Mouse (Mus musculus) c-Kit-positive CD71-positive TER-119-negative erythroid progenitor cells, embryonic 14.5 days (primary cell): ENCODE results near the gene Rtp4.
A peak's percentile ranks its signal among the peaks of the same experiment; 100 is the strongest.

Source experiments
- DNase-seq: peaks from one replicate; pipeline ENCODE4 v3.0.0-alpha.2; 2013; ENCODE audit warnings: low read depth

The Rtp4 gene

DNA sequence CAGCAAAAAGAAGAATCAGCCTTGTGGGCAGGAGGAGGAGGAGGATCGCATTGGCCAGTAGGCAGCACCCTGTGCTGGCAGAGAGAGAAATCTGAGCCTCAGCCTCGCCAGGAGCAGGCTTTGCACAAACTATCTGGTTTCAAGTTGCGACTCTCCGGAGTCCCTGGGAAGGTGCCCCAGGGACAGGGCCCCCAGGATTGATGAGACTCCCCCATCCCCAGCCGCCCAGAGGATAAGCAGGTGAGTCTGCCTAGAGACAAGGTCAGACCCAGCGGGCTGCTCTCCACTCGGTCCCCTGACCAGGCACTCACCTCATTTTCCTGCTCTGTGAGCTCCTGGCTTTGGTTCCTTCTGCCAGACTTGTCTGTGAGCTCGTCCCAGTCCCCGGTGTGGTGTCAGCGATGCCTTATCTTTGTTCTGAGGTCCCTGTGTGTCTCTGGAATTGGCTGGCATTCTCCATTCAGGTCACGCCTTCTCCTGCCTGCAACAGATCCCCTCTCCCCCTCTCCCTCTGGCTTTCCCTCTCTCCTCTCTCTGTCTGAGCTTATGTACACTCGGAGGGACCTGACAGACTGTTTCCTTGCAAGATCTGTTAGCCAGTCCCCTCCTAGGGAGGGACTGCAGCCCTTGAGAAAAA lies at the start of gene Rtp4, which contains the start of gene Masp1:
Rtp4 (plus strand) TSS at position 57 of the 637 bp plus-strand sequence.
Masp1 (minus strand) TSS at position 581 of the 637 bp plus-strand sequence.
- no peak for DNase-seq

DNA sequence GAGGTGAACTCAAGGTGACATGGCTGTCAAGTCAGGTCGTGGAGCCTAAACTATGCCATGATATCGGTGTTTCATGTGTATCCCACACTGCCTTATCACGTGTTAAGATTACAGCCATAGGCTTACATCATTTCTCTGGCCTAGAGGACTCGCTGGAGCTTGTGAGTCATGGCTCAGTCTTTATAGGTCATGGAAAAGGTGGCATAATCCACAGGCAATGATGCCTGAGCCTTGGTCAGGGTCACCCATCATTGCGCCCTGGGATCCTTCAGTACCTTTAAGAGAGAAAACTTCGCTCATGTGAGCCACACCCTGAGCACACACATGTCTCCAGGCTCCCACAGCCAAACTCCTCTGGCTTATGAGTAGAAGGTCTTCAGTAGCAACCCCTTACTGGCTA lies 48.5 kb upstream of the Rtp4 start:
- no peak for DNase-seq

DNA sequence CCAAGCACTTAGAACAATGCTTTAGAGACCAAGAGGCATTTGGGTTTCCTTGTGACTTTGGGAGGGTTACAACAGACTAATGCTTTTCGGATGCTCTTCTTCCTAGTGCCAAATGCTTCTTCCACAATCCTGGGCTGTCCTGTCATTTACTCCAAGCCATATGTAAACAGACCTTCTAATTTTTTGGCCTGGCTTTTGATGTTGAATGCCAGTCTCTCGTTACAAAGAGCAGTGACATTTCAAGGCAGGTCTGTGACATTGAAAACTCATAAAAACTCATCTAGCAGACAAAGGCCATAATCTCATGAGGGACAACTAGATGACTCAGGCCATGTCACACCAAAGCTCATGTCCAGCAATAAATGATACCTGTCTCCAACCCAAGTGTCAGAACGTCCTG lies 48.0 kb upstream of the Rtp4 start:
- DNase-seq, result no peak

DNA sequence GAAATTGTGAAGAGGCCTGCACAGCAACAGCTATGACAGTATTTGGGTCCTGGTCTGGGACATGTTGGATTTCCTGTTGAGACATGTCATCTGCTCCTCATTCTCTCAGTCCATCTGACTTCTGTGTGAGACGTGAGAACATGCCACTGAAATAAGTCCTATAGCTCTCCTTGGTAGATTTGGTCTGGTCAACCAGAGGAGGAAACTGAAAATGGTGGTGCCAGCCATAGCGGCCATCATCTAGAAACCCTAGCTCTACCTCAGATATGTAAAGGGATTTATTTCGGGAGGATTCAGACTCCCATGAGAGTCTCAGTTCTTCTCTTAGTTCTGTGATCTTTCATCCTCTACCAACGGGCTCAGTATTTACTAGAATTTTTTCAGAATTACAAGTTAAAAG lies 44.4 kb upstream of the Rtp4 start:
- DNase-seq, result no peak

DNA sequence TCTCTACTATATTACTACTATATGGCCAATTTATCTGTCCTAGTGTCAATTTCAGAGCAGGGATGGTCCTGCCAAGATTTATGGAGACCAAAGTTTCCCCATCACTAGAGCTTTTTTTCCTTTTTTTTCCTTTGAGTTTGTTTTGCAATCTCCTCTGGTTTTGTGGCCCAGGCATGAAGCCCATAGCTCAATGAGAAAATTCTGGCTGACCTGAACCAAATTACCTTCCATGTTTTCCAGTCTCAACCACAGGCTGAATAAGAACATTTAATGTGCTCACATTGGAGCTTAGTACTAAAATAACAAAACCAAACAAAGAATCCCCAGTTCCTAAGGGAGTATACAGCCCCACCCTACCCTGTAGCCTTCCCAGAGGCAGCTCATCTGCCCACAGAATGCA lies 43.5 kb upstream of the Rtp4 start:
- DNase-seq, result no peak

DNA sequence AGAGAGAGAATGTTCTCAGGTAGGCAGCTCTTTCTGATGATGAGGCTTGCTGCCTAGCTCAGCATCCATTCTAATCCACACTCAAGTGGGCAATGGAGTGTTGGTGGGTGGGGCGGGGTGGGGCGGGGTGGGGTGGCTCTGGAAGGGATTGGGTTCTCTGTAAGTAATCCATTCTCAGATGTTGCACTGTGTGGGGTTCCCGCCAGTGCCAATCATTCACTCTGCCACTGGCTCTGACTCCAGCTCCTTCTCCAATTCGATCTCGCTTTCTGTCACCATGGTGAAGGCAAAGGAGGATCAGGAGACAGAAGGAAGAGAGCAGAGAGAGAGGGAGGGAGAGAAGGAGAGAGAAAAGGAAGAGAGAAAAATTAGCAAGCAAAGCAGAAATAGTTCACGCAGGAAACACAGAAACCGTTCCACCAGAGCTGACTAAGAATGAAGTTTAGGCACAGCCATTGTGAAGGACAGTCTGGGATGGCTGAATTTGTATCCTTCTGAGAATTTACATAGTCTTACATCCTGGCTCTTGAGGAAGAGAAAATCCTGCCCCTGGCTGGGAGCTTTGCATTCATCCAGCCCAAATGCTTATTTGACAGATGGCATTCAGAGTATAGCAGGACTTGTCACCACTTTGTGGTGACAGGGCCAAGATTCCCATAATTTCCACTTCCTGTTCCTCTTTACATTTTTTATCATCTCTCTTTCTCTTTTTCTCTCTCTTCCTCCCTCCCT lies 40.1 kb upstream of the Rtp4 start:
- no peak for DNase-seq

DNA sequence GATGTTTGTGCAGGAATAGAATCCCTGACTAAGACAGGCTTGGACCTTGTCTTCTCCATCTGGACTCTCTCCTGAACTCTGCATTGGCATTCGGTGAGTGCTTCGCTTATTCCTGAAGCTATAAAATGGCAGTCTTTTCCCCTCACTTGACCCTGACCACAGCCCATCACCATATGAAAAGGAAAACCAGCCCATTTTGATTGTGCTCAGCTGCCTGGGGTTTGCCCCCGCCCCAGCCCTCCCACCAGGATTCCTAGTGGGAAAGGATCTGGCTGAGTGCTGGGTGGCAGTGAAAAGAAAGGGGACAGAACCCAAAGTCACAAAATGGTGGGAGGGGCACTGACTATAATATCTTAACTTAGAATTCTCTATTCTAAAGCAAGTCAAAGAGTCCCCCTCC lies 37.9 kb upstream of the Rtp4 start:
- DNase-seq, result no peak

DNA sequence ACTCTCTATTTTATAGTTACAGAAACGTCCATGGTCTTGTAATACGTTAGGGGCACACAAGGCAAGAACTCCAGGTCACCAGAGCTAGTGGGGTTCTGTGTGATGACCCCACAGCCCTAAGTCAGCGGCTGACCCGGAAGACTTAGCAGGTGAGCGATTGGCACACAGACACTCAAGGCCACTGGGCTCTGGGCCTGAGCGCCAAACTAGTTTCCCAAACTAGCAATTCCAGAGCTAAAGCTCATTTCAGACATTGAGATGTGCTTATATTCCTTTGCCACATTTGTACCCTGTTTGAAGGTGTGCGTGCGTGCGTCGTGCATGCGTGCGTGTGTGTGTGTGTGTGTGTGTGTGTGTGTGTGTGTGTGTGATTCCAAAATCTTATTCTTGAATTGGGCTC lies 37.2 kb upstream of the Rtp4 start:
- no peak for DNase-seq

DNA sequence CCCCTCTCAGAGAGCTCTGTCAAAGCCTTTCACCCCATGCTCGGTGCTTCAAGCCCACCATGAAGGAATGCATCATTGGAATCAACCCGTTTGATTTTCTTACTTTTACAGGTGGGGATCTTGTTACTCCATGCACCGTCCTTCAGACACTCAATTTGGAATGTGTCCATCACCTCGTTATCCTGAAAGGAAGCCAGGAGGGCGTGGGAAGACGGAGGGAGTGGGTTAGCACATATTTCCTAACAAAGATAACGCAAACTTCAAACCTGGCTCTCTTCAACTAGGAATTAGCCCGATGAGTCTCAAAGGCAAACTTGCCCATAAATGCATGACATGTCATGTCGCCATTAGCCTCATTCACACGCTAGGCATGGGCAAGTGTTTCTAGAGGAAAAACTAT lies 36.8 kb upstream of the Rtp4 start:
- DNase-seq, result no peak

DNA sequence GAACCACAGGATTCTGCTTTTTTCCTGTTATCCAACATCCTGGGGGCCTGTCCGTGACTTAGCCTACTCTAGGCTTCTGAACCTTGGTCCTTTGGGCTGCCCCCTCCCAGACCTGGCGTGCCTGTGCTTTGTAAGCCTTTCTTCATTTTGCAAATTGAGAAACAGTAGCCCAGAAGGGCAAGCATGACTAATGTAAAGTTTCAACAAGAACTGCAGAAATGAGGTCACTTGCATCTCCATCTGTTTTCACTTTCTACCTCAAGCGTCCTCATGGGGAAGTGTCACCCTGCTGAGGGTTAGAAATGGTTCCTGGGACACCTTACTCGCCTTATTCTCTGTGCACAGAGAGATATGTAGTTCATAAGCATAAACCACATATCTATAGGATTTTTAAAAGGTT lies 27.3 kb upstream of the Rtp4 start:
- no peak for DNase-seq

DNA sequence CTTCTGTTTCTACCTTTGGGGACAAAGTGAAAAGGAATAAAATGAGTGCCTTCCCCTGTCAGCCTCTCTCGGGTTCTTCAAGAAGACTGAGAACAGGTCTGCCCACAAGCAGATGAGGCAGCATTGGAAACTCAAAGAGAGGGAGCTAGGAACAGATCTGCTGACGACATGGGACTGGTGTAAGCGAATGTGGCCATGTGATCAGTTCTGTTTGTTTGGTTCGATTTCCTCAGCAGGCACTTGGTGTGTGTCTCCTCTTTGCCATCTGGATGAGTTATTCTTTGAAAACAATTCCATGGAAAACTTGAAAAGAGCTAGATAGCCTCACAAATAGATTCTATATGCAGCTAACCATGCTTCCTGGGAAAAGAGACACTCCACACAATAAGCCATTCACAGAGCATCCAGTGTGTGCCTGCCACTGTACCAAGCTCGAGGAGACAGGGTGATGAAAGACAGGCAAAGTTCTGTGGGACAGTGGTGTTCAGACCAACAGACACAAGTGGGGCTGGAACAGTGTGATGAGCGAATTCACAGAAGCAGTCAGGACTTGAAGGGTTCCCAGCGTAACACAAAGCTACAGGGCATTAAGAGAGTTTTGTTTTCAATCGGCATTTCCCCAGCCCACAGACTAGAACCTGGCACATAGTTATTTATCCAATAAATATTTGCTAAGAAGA lies 23.7 kb upstream of the Rtp4 start:
- no peak for DNase-seq

DNA sequence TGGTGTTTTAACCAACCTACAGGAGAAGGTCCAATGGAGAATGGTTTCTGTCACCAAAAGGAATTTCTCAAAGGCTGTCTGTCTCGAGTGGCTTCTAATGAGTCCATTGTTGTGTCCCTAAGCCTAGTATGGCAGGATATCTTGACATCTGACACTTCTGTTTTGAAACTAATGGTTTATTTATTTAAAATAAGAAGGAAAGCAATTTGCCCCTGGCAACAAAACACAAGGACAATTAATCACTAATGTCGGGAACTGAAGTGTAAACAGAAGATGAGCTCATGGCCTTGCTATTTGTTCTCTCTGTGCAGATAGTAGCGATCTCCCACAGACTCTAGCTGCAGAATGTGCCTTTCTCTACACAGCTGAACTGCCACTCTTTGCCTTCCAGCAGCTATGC lies 22.7 kb upstream of the Rtp4 start:
- DNase-seq, result no peak

DNA sequence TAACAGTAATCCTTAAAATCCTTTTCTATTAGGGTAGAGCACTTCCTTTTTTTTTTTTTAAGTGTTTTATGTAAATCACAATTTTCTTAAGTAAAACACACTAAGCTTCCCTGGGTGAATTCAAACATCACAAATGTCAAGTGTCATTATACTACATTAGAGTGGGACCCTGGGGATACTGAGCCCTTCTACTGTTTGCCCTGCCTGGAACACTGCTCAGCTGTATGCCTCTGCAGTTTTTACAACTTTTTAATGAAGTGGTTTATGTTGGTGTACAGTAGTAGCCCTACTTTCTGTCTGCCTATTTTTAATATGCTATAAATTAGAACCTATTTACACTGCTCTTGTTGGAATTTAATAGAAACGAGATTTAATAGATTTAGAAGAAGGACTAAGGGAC lies 22.2 kb upstream of the Rtp4 start:
- DNase-seq, result no peak

DNA sequence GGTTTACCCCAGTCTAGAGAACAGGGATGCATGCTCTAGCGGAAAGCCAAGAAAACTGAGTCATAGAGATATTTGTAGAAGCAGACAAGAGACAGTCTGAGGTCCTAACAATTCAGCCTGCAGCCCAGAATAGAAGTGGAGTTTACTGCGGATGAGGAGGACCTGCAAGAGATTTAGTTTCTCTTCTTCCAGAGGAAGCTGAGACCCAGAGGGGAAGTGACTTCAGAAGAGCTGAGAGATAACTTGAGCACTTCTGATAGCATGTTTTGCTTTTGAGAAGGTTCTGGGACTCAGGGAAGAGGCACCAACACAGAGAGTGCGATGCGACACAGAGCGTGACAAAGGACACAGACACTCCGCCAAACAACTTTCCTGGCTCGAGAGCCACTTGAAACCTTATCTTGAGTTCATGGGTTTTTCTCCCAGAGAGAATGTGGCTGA lies 21.4 kb upstream of the Rtp4 start:
- no peak for DNase-seq

DNA sequence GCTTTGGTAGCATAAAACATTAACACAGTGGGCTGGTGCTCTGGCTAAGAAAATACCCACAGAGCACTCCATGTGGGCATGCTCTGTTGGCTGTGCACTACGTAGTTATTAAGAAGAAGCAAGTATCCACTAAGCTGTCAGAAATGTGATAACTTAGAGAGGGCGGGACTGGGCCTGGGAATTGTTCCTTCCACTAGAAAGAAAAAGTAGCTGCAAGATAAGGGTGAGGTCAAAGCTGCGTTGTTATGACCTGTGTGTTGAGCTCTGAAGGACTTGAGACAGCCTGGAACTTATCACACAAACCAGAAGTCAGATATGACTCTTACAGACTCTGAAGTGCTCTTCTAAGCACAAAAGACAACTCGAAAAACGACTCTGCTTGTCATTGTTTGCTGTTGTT lies 19.5 kb upstream of the Rtp4 start:
- peak; percentile 68 for DNase-seq

DNA sequence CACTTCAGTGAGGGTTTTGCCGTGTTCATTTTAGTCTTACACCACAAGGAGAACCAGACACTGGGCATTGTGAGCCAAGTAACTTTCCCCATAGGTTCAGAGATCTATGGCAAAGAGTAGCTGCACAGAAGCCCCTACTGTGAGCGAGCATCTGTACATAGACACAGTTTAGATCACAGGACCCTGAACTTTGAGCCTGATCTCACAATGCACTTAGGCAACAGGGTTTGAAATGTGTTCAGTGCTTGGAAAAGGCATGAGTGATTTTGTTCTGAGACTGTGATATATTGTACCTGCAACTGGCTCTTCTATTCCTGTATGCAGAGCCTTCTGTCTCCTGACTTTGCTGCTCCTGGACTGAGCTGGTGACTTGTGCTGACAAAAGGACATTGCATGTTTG lies 18.8 kb upstream of the Rtp4 start:
- DNase-seq, result no peak

DNA sequence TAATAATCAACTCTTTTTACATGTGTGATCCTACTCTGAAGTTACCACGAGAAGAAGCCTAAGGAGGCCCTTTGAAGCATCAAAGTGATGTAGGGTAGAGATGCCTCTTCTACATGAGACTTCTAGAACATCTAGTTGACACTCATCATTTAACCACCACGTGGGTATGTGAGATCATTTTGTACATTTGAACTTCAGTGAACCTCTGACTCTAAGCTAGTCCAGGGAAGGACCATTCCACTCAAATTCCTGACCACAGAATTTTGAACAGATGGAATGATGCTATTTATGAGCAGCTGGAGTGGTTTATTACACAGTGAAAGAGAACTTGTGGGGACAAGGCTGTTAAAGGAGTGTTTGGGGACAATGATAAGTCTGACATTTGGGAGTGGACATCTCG lies 17.6 kb upstream of the Rtp4 start:
- DNase-seq, result no peak

DNA sequence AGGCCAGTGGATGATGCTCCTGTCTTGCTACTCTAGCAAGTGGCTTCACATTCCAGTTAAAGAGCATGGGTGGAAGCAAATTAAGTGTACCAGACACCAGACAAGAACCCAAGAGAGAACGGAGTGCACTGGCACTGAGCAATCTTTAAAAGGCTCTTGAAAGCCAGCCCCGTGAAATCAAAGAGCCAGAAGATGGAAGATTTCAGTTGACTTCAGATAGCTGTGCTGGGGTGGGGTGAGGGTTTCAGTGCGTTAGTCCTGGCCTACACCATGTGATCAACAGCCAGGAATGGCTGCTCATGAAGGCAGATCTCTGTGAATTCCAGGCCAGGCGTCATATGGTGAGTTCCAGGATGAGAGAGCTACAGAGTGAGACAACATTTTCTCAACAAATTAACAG lies 16.7 kb upstream of the Rtp4 start:
- no peak for DNase-seq

DNA sequence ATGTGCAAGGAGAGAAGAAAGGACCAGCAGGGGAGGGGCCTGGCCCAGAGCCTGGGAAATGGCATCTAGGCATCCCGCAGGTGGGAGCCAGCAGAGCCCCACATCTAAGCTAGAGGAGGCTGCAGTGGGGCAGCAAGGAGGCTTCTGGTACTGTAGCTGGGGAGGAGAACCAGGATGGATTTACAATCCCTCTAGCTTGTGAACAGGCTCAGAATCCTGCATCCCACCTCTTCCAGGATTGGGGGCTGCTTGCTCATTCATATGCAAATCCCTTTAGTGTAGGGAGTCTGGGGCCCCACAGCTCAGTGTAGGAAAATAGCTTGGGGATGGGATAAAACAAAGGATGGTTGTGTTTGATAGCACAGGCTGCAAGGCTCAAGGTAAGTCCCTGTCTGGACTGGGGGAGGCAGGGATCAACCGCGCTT lies 15.8 kb upstream of the Rtp4 start:
- DNase-seq, result no peak

DNA sequence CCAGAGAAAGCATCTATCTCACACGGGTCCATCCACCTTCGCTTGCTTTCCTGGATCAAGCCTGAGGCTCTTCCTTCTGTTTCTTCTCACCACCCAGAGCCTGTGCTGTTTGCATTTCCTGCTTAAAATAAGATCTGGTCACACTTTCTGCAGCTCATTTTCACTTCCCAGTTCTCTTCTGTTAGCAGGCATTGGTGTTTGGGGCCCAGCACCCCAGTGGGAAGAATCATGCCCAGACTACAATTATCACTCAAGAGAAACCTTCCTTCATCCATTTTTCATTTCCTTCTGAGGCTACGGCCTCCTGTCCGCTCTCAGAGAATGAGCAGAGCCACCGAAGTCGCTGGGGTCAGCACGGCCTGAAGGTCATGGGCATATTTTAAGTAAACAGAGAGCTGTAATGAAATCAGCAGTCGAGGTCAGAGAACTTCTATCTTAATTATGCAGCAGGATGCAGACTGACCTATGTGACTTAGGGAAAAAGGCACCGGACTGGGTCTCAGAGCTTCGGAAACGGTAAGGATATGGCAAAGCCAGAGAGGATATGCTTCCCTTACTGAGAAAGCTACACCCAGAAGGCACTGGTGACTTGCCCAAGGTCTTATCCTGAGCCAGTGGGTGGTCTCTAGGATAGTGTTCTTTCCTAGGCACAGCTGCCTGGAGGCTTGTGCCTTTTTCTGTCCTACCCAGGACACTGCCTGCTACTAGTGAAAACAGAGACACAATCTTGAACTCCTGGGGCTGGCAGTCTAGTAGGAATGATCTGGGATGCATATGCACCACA lies 14.0 kb upstream of the Rtp4 start:
- DNase-seq, result no peak

DNA sequence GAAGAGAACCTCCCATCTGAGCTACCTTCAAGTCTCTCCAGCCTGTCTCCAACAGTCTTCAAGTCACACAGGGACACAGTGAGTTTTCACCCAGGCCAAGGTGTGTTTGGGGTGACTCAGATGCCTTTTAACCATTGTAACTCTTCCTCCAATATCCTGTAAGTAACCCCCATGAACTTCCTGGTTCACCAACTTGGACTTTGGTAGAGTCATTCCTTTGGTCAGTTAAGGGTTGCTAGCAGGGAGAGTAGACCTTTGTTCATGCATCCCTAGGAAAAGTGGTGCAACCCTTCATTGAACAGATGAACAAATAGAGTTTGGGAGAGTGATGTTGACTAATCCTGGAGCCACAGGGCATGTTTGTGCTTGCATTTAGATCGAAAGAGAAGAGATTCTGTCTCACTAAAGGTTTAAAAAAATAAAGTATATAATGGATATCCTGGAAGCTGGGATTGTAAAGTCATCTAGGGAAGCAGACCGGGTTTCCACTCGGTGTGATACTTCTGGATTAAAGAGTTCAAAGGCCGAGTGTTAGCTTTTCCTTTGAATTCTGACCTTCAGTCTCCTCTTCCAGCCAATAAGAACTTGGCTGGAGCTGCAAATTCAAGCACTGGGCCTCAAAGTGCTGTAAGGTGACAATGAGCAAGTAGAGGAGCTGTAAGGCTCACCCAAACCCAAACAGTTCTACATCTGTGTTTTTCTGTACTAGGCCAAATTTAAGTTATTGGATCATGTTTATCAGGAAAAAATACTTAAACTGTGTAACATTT lies 8.7 kb upstream of the Rtp4 start:
- no peak for DNase-seq

DNA sequence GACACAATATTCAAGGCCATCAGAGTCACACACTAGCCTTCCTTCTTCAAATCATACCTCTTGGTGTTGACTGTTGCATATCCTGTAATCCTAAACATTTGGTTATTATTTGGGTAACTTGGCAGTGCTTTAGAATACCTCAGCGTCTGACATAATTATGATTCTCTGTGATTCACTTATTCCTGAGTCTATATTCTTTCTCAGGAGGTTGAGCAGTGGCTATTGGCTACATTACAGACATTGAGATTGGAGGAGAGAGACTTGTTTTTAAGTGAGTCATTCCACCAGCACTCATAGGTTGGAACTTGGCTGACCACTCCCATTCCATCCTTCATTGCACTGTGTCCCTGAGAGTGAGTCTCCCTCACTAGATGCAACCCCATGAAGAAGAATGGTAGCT lies 6.7 kb upstream of the Rtp4 start:
- DNase-seq, result no peak
